Mouse (Mus musculus) lung, postnatal 14 days (tissue): ENCODE data around the gene Rpl10a.

Source experiments
- DNase-seq: peaks from one replicate; pipeline ENCODE4 v3.0.0; 2021

The Rpl10a gene

DNA sequence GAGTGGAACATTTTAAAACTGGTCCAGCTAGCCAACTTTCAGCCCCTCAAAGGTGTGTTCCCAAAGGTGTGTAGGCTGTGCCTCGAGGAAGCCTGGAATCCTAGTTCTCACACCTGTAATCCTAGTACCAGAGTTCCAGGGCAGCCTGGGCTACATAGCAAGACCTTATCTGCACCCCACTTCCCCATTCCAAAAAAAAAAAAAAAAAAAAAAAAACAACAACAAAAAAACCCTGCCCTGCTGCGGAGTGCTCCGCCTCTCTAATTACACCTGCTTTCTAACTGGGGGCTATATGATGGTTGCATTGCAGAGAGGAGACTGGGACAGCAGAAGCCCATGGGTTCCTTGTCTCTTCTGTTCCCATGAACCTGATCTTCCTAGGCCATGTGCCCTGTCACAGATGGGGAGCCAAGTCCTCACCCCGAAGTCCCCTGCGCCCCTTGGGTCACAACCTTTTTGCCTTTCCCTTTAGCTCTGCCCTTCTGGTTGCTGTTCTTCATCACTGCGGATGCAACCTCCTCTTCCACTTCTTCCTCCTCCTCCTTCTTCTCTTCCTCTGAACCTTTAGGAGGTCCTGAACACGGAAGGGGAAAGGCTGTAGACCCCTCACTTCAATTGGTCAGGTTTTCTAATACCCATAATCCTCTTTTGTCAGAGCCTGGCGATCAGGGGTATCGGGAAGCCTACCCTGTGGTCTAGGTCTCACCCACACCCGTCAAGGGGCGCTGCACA is 33.8 kb downstream of the Rpl10a start:
- no peak for DNase-seq

DNA sequence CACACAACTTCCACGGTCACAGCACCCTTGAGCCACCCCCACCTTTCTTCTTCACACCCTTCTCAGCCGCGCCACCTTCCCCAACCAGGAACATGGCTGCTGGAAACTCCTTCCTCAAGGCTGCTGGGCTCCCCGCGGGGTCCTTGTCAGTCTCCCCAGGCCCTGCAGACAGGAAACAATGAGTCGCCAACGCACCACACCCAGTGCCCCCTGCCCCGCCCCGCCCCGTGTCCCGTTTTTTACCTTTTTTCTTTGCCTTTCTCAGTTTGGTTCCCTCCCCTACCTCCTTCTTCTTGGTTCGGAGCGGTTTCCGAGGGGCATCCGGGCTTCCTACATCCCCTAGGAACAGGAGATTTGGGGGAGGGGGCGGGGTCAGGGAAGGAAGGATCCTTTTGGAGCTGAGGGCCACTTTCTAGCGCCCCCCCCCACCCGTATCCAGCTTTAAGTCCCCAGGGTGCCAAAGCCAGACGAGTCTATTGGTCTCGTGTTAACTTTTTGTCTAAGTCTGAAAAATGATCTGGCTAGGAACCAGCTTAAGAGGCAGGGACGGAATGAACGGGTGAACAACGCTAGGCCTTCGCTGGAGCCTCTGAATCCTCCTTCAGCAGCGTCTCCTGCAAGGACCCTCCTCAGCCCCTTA is 34.5 kb downstream of the Rpl10a start:
- DNase-seq = no peak

DNA sequence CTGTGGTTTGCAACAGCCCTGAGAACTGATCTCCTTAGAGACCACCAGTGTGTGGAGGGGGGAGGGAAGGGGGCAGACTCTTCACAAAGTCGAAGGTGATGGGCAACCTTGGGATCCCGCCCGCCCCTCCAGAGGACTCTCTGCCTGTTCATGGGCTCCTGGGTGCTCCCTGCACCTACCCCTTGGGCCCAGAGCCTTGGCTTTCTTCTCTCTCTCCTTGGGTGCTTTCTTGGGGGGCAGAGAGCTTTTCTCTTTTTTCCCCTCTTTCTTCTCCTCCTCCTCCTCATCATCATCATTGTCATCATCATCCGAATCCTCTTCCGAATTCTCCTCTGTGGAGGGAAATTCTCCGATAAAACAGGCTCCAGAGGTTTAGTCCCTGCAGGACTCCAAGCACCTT is 35.2 kb downstream of the Rpl10a start:
- no peak for DNase-seq

DNA sequence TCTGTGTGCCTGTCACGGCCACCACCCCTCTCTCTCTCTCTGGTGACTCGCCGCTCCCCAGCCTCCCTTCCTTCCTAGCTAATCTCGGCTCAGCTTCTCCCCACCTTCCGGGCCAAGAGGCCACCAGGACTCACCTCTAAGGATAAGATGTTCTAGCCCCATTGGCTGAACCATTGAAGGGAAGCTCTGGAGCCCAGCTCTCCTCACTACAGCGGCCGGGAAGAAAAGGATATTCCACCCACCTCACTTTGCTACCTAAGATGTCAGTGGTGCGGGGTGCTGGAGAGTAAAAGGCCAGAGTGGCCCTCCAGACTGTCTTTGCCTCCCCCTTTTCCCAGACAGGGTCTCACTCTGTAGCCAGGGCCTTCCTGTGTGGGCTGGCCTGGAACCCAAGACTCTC is 36.9 kb downstream of the Rpl10a start, which contains the start of gene Tulp1:
TSS of gene Tulp1 (minus strand) at position 101 of the 400 bp plus-strand sequence.
- DNase-seq = no peak

DNA sequence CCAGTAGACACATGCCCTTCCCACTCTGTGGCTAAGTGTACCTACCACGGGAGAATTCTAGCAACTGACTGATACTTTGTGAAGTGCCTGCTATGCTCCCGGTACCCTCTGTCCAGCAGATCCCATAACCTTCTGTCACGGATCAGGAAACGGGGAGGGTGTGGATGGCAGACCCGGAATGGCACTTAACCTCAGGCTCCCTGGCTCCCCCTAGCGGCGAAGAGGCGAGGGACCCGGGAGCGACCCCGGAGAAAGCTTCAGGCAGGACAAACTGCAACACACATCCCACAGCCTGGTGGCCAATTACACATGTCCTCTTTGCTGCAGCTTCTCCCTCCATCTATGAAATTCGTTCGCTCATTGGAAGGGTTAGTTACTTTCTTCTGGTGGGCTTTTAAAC is 40.2 kb downstream of the Rpl10a start:
- DNase-seq = peak; percentile 94

DNA sequence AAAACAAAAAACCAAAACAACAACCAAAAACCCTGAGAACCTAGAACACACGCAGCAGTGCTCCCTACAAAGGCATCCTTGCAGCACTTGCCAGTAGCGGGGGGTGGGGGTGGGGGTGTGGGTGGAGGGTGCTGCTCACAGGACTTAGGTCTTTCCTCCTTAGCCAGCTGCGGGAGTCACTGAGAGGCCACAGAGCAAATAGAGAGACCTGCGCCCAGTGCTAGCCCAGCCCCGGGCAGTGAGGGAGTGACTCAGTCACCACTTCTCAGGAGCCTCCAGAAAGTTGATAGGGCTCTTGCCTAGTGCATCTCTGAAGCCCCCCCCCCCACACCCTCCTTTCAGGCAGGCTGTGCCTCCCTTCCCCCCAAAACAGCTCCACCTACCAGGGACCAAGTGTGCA is 40.8 kb downstream of the Rpl10a start:
- no peak for DNase-seq

DNA sequence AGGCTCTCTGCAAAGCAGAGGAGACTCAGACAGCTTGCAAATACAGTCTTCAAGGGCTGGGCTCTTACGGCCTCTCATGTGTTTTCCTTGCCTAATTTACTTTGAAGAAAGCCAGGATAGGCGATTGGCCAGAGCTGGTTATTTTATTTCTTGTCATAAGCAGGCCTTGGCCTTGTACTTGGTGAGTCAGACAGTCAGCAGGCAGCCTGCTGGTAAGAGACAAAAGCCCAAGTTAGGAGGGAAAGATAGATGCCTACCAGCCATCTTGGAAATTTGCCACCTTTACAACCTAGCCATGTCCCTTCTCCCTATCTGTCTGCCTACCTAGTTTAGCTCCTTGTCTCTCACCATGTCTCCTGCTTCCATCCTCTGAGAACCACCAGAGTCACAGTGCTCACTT is 43.0 kb downstream of the Rpl10a start:
- no peak for DNase-seq

DNA sequence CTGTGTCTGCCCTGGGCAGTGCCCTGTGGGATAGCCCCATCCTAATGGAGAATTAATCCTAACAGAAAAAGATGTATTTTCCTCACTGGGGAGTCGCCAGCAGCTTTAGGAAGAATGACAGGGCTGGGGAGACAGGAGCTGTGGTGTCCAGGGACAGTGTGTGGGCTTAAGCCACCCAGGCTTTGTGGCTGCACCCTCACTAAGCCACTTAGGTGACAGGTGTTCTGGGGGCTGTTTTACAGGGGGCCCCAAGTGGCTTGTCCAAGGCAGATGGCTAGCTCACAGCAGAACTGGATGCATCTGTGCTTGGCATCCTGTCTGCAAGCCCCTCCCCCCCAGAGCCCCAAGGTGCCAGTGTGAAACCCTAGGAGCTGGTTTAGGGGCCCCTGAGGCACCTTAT is 43.7 kb downstream of the Rpl10a start:
- DNase-seq = no peak

DNA sequence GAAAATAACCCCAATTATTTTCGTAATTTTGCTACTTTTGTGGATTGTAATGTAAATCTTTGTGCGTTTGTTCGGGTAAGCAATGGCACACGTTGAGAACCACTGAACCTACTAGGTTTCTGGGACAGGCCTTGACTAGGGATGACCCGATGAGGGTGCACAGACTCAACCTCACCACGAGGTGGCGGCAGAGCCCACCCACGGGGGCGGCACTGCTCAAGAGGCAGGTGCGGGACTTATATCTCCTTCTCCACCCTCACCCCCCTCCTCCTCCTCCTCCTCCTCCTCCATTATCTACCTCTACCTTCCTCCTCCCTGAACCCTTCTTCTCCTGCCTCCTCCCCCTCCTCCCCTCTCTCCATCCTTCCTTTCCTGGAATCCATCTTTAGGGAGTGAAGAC is 45.5 kb downstream of the Rpl10a start:
- peak; percentile 57 for DNase-seq

DNA sequence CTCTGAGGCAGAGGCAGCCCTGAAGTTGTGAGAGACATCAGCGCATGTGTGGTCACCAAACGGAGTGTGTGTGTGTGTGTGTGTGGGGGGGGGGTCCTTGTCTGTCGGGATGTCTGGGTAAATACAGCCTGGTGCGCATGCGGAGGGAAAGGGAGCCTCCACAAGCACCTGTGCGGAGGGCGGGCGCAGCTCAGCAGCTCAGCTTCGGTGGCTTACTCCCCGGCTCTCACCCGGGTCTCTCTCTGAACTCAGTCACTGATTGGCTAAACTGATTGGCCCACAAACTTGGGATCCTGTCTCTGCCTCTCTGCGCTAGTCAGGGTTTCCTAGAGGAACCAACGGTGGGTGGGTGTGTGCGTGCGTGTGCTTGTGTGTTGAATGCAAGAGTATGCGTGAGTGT is 46.2 kb downstream of the Rpl10a start:
- DNase-seq = no peak

DNA sequence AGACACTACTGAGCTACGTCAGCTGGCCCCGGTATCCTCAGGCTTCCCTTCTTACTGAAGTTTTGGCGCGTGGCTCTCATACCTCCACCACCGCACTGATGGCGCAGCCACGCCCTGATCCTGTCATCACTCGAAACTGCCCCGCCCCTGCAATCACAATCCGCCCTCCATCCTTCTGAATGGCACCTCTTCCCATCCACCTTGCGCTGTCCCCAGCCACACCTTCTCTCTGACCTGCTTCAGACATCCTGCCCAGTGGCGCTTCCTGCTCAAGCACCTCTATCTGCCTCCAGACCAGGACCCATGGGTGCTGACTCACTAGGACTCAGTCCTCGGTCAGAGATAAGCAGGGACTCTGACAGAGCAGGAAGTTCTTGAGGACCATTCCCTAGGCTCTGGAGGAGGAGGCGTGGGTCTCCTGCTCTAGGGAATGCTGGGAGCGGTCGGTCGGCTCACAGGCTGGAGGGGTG is 47.4 kb downstream of the Rpl10a start:
- DNase-seq = no peak

DNA sequence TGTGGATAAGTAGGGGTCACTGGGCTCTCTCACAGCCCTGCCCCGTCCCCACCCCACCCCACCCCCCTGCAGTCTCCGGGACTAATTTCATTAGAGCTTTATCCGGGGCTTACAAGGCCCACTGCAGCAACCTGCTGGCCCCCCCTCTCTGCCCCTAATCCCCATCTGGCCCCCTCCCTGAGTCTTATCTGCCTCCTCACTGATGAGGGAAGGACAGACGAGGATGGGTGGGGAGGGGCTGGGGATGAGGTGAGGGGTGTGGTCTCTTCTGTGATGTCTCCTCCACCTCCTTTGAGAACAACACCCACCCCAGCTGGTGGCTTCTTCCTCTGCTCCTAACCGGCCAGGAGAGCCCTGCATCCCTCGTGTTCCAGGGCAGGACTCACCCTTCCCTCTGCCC is 52.0 kb downstream of the Rpl10a start:
- DNase-seq = no peak
